Mouse (Mus musculus): Measurements from ENCODE around the gene Gbp5. TPM values are rescaled to one million over a fixed set of nuclear protein-coding genes. Genes with fewer than 3 reads are reported as not detected.
"Not testable (repeated sequence)": the region's sequence is repeated elsewhere in the genome, so short reads cannot be mapped to it uniquely, and the experiment has no call there.

The Gbp5 gene
- polyA plus RNA-seq, 1 experiment from 2014 or later = 0.39 TPM

DNA sequence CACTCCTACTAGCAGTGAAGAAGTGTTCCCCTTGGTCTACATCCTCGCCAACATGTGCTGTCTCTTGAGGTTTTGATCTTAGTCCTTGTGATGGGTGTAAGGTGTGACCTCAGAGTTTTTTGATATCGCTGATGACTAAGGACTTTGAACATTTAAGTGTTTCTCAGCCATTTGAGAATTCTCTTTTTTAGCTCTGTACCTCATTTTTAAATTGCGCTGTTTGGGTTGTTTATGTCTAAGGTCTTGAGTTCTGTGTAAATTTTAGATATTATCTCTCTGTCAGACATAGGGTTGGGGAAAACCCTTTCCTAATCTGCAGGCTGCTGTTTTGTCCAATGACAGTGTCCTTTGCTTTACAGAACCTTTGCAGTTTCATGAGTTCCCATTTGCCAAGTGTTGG is 39.4 kb downstream of the Gbp5 start:
- no peaks in the 10 kb centered on the region for H3K9me3 ChIP-seq (ENCODE audit: control insufficient read depth, low read length)
- no peak for ATAC-seq
- no peak overlapping the region for H3K9ac ChIP-seq (ENCODE audit: low read depth, low read length)
- H3K36me3 ChIP-seq (ENCODE audit: control insufficient read depth, insufficient read depth, low read length) = no peaks in the 10 kb centered on the region
- H3K27ac ChIP-seq (ENCODE audit: low read depth, low read length) = no peak overlapping the region
- H3K27me3 ChIP-seq (replicated peaks; ENCODE audit: control insufficient read depth, insufficient read depth, low read length) = no peaks in the 10 kb centered on the region
- no peak overlapping the region for H3K4me3 ChIP-seq (ENCODE audit: low read length)
- 96% methylated on average over 3 of the region's 3 CpGs for WGBS
- H3K4me2 ChIP-seq (ENCODE audit: low read length) = no peak overlapping the region
- H3K4me1 ChIP-seq (ENCODE audit: control insufficient read depth, insufficient read depth, low read depth, low read length) = no peaks in the 10 kb centered on the region; the same call in 1 of the 2 replicates

DNA sequence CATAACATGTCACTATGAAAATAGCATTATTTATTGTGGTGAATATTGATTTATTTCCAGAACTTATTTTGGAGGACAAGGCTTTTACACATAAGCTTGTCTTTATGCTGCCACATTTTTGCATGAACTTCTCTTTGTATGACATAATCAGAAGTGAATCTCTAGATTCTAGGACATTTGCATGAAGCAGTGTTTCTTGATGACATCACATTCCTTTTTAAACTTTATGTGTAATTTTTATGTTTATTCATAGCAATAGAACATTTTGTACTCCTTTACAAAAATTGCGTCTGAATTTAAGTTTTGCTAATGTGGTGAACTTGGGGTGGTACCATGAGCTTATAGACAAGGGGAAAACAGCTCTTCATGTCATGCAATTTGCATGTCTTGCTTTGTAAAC is 41.9 kb downstream of the Gbp5 start:
- Histone ChIP-seq H3K4me1 (ENCODE audit: control insufficient read depth, insufficient read depth, low read depth, low read length) (no peaks in the 10 kb centered on the region), H3K9ac (ENCODE audit: low read depth, low read length) (no peak overlapping the region), H3K4me3 (ENCODE audit: low read length) (no peak overlapping the region), H3K27me3 (replicated peaks; ENCODE audit: control insufficient read depth, insufficient read depth, low read length) (no peaks in the 10 kb centered on the region), H3K36me3 (ENCODE audit: control insufficient read depth, insufficient read depth, low read length) (no peaks in the 10 kb centered on the region), H3K4me2 (ENCODE audit: low read length) (no peak overlapping the region), H3K27ac (ENCODE audit: low read depth, low read length) (no peak overlapping the region), H3K9me3 (ENCODE audit: control insufficient read depth, low read length) (no peaks in the 10 kb centered on the region)
- no peak for ATAC-seq
- 70% methylated on average over 1 of the region's 1 CpGs for WGBS

DNA sequence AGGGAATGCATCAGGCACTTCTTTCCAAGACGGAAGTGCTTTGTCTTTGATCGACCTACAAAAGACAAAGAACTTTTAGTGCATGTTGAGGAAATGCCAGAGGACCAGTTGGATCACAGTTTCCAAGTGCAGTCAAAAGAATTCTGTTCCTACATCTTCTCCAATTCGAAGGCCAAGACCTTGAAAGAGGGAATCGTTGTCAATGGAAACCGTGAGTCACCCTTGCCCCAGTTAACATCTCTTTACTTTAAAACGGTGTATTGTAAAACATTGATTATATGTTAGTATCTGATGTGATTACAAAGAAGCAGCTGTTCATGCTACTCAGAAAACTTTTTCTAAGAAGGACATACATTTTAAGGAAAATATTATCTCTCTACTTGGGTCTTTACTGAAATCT is 47.6 kb downstream of the Gbp5 start:
- H3K9me3 ChIP-seq (ENCODE audit: control insufficient read depth, low read length) = no peaks in the 10 kb centered on the region
- no peak overlapping the region for H3K9ac ChIP-seq (ENCODE audit: low read depth, low read length)
- ATAC-seq = no peak
- no peaks in the 10 kb centered on the region for H3K27me3 ChIP-seq (replicated peaks; ENCODE audit: control insufficient read depth, insufficient read depth, low read length)
- no peak overlapping the region for H3K4me3 ChIP-seq (ENCODE audit: low read length)
- 76% methylated on average over 6 of the region's 6 CpGs for WGBS
- no peak overlapping the region for H3K27ac ChIP-seq (ENCODE audit: low read depth, low read length)
- H3K4me2 ChIP-seq (ENCODE audit: low read length) = no peak overlapping the region
- no peaks in the 10 kb centered on the region for H3K4me1 ChIP-seq (ENCODE audit: control insufficient read depth, insufficient read depth, low read depth, low read length)
- H3K36me3 ChIP-seq (ENCODE audit: control insufficient read depth, insufficient read depth, low read length) = no peaks in the 10 kb centered on the region

DNA sequence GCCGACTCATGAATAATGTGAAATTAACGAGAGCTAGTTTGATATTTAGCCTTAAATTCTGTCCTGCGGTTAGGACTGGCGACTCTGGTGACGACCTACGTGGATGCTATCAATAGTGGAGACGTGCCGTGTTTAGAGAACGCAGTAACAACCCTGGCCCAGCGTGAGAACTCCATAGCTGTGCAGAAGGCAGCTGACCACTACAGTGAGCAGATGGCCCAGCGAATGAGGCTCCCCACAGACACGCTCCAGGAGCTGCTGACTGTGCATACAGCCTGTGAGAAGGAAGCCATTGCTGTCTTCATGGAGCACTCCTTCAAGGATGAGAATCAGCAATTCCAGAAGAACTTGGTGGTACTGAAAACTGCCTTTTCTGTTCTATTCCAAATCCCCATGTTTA is 49.0 kb downstream of the Gbp5 start:
- not testable (repeated sequence) for H3K9ac ChIP-seq (ENCODE audit: low read depth, low read length); H3K4me1 ChIP-seq (ENCODE audit: control insufficient read depth, insufficient read depth, low read depth, low read length); H3K4me2 ChIP-seq (ENCODE audit: low read length); H3K27me3 ChIP-seq (replicated peaks; ENCODE audit: control insufficient read depth, insufficient read depth, low read length); H3K36me3 ChIP-seq (ENCODE audit: control insufficient read depth, insufficient read depth, low read length); H3K27ac ChIP-seq (ENCODE audit: low read depth, low read length); ATAC-seq; H3K4me3 ChIP-seq (ENCODE audit: low read length); H3K9me3 ChIP-seq (ENCODE audit: control insufficient read depth, low read length)
- 64% methylated on average over 12 of the region's 12 CpGs for WGBS

DNA sequence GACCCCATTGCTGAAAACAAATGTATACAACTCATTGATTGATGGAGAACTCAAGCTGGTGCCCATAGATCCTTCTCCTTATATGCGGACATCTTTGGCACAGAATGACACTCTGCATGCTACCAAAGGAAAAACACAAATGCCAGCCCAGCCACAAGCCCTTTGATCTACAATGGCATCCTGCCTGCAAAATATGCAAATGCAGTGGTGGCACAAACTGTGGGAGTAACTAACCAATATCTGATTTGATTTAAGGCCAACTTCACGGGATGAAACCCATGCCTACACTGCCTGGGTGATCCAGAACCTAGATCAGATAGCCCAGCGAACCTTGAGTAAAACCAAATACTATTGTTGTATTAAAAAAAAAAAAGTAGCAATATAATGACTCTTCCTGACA is 52.9 kb downstream of the Gbp5 start:
- Histone ChIP-seq H3K4me1 (ENCODE audit: control insufficient read depth, insufficient read depth, low read depth, low read length) (no peaks in the 10 kb centered on the region), H3K36me3 (ENCODE audit: control insufficient read depth, insufficient read depth, low read length) (no peaks in the 10 kb centered on the region), H3K27me3 (replicated peaks; ENCODE audit: control insufficient read depth, insufficient read depth, low read length) (no peaks in the 10 kb centered on the region), H3K9me3 (ENCODE audit: control insufficient read depth, low read length) (no peaks in the 10 kb centered on the region), H3K4me3 (ENCODE audit: low read length) (no peak overlapping the region), H3K4me2 (ENCODE audit: low read length) (no peak overlapping the region), H3K9ac (ENCODE audit: low read depth, low read length) (no peak overlapping the region), H3K27ac (ENCODE audit: low read depth, low read length) (no peak overlapping the region)
- ATAC-seq = no peak
- 59% methylated on average over 3 of the region's 3 CpGs for WGBS

DNA sequence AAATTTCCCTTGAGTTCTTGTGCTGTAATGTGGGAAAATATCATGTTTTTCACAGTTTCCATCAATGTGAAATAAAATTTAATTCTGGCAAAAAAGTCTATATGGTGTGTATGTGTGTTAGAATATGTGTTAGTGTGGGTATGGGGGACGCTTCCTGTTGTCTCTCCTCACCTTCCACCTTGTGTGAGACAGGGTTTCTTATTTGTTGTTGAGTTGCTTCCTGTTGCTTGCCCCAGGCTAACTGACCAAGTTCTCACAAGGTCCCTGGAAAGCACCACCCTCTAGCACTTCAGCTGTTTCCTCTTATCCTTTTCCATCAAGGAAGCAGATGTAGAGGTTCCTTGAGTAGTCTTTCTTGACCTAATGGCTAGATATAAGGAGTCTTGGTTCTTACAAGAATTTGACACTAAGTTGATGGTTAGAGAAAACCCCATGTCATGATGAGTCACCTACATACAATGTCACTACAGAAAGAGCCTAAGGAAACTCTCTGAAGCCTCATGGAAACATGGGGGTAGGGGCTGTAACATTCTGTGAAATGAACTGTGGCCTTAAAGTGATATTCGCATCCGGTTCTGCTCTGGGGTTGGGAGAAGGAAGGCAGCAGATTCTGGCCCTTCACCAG is 56.4 kb downstream of the Gbp5 start:
- no peaks in the 10 kb centered on the region for H3K4me1 ChIP-seq (ENCODE audit: control insufficient read depth, insufficient read depth, low read depth, low read length)
- H3K4me3 ChIP-seq (ENCODE audit: low read length) = no peak overlapping the region
- H3K4me2 ChIP-seq (ENCODE audit: low read length) = no peak overlapping the region
- no peaks in the 10 kb centered on the region for H3K27me3 ChIP-seq (replicated peaks; ENCODE audit: control insufficient read depth, insufficient read depth, low read length)
- no peaks in the 10 kb centered on the region for H3K9me3 ChIP-seq (ENCODE audit: control insufficient read depth, low read length)
- no peak for ATAC-seq
- WGBS = 97% methylated on average over 3 of the region's 3 CpGs
- H3K36me3 ChIP-seq (ENCODE audit: control insufficient read depth, insufficient read depth, low read length) = no peaks in the 10 kb centered on the region
- H3K27ac ChIP-seq (ENCODE audit: low read depth, low read length) = no peak overlapping the region
- no peak overlapping the region for H3K9ac ChIP-seq (ENCODE audit: low read depth, low read length)

DNA sequence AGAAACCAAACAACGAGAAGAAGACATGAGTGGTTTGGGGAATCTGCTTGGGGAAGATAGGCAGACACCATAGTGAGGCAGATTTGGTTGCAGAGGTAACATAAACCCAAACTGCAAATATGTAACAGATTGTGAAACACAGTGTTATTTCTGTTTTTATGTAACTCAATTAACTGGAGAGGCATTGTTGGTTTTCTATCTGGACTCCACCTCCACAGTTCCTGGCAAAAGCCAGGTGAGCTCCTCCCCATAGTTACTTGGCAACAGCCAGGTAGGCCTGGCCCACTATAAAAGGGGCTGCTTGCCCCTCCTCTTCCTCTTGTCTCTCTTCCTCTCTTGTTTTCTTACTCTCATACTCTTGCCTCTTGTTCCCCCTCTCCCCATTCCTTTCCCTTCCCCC is 60.8 kb downstream of the Gbp5 start:
- no peak overlapping the region for H3K9ac ChIP-seq (ENCODE audit: low read depth, low read length)
- H3K4me2 ChIP-seq (ENCODE audit: low read length) = no peak overlapping the region
- no peak for ATAC-seq
- H3K36me3 ChIP-seq (ENCODE audit: control insufficient read depth, insufficient read depth, low read length) = no peaks in the 10 kb centered on the region
- no peaks in the 10 kb centered on the region for H3K4me1 ChIP-seq (ENCODE audit: control insufficient read depth, insufficient read depth, low read depth, low read length)
- H3K9me3 ChIP-seq (ENCODE audit: control insufficient read depth, low read length) = no peaks in the 10 kb centered on the region
- H3K27me3 ChIP-seq (replicated peaks; ENCODE audit: control insufficient read depth, insufficient read depth, low read length) = no peaks in the 10 kb centered on the region
- H3K27ac ChIP-seq (ENCODE audit: low read depth, low read length) = no peak overlapping the region
- no peak overlapping the region for H3K4me3 ChIP-seq (ENCODE audit: low read length)
- 71% methylated on average over 1 of the region's 1 CpGs for WGBS

DNA sequence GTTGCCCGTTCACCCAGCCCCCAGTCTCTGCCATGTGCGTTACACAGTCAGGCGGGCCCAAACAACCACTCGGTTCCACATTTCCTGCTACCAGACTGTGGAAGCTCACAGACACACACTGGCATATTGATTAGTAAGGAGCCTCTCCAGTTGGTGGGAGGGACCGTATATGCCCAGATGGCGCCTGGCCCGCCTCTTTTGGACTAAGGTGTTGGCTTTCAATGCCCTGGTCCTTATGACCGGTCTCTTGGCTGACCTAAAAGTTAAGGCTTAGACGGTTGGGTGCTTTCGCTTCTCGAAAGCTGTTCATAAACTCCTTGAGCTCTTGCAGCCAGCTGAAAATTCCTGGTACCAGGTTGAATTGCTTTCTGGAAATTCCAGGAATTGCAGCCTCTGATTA is 61.8 kb downstream of the Gbp5 start:
- no peaks in the 10 kb centered on the region for H3K27me3 ChIP-seq (replicated peaks; ENCODE audit: control insufficient read depth, insufficient read depth, low read length)
- no peak overlapping the region for H3K9ac ChIP-seq (ENCODE audit: low read depth, low read length)
- H3K9me3 ChIP-seq (ENCODE audit: control insufficient read depth, low read length) = no peaks in the 10 kb centered on the region
- 82% methylated on average over 11 of the region's 11 CpGs for WGBS
- no peak overlapping the region for H3K27ac ChIP-seq (ENCODE audit: low read depth, low read length)
- H3K4me1 ChIP-seq (ENCODE audit: control insufficient read depth, insufficient read depth, low read depth, low read length) = no peaks in the 10 kb centered on the region; the same call in 1 of the 2 replicates
- no peak overlapping the region for H3K4me2 ChIP-seq (ENCODE audit: low read length)
- H3K4me3 ChIP-seq (ENCODE audit: low read length) = no peak overlapping the region
- ATAC-seq = peak; percentile 45
- H3K36me3 ChIP-seq (ENCODE audit: control insufficient read depth, insufficient read depth, low read length) = no peaks in the 10 kb centered on the region

DNA sequence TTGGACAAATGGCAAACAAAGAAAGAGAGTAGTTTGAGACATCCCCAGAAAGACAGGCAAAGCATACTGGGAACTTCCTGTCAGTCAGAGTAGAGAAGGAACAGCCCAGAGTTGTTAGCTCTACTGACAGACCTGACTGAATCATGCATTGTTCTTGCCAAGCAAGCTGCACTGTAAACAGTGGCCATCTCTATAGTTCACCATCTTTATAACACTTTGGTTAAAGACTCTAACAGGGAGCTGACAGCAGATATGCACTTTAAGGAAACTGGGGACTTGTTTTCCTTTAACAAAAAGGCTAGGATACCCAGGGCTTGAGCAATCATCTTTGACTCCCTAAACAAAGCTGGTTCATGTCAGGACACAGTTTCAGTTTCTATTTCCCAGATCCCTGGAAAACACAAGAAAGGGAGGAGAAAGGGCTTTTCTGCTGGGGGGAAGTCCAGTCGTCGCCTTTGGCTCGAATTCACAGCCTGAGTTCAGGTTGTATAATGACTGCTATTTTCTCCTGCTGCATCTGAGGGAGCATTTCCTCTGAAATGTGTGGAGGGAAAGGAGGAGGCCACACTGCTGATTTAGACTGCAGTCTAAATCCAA is 66.0 kb downstream of the Gbp5 start, which contains the start of gene Gbp3:
Gene Gbp3 (plus strand): TSS at position 395 of the 597 bp plus-strand sequence.
- no peak within 1 kb of the TSS; the same call in 1 of the 2 replicates for H3K9ac ChIP-seq (ENCODE audit: low read depth, low read length)
- no peak within 1 kb of the TSS; the same call in 1 of the 2 replicates for H3K27ac ChIP-seq (ENCODE audit: low read depth, low read length)
- no peaks in the 10 kb centered on the region for H3K9me3 ChIP-seq (ENCODE audit: control insufficient read depth, low read length)

More for the DNA sequence above, 66.0 kb downstream of the Gbp5 start, which contains the start of gene Gbp3:
- Histone ChIP-seq H3K27me3 (replicated peaks; ENCODE audit: control insufficient read depth, insufficient read depth, low read length) (no peaks in the 10 kb centered on the region), H3K36me3 (ENCODE audit: control insufficient read depth, insufficient read depth, low read length) (no peaks in the 10 kb centered on the region), H3K4me3 (ENCODE audit: low read length) (peak within 1 kb of the TSS; percentile 30), H3K4me1 (ENCODE audit: control insufficient read depth, insufficient read depth, low read depth, low read length) (no peaks in the 10 kb centered on the region; the same call in 1 of the 2 replicates), H3K4me2 (ENCODE audit: low read length) (peak within 1 kb of the TSS; percentile 49)
- ATAC-seq = no peak
- WGBS = 44% methylated on average over 3 of the region's 3 CpGs
